Mouse (Mus musculus): ENCODE measurements around the gene Hip1r. TPM values are rescaled to one million over a fixed set of nuclear protein-coding genes. Genes with fewer than 3 reads are reported as not detected.

Gene Hip1r
- polyA plus RNA-seq, 1 experiment from 2014 or later = 28.4 TPM

DNA sequence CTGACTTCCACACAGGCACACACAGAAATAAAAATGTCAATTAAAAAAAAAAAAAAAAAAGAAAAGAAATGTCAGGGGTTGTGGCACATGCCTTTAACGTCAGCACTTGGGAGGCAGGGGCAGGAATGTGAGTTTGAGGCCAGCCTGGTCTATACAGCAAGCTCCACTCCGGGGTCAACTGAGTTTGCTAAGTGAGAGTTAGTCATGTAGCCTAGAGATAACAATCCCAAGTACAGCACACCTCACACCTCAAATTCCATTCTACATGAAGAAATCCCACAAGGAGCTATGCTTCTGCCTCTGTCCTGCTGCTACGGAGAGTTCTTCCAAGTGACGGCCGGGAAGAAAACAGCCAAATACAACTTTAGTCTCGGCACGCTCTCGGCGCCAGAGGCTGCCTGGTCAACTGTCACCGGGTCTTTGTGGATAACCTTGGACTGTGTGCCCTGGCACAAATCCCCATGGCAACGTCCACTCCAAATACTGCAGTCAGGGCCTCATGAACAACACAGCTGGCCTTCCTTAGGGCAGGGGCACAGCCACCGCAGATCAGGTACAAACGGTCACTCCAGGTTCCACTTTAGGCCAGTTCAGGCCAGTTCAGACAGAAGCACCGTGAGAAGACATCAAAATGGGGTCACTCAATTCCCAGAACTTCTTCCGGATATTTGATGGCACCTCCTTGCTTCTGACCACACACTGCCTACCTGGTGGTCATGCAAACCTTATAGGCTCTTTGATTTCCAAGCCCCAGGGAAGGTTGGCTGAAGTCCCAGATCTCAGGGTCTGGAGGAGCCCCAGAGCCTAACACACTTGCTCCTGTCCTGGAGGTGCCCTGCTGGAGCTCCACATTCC, 52.4 kb downstream of the Hip1r start:
- no peak for TF ChIP-seq CTCF (IDR thresholded peaks at IDR 0.05; ENCODE audit: low read depth)
- Histone ChIP-seq H3K9ac (ENCODE audit: low read depth, low read length) (peak overlapping the region; percentile 23; the same call in 1 of the 2 replicates), H3K36me3 (ENCODE audit: insufficient read depth, low read length) (no peaks in the 10 kb centered on the region), H3K4me1 (replicated peaks; ENCODE audit: insufficient read depth, low read length) (peaks cover 42% of the 10 kb centered on the region), H3K27ac (peak overlapping the region; percentile 62), H3K9me3 (replicated peaks; ENCODE audit: low read length) (no peaks in the 10 kb centered on the region), H3K27me3 (ENCODE audit: insufficient read depth, low read length) (no peaks in the 10 kb centered on the region), H3K4me2 (ENCODE audit: low read length) (no peak overlapping the region), H3K4me3 (replicated peaks; ENCODE audit: low read depth, low read length) (no peak overlapping the region)
- 61% methylated on average over 15 of the region's 15 CpGs for WGBS
- no peak for DNase-seq (ENCODE audit: low spot score)
- peak; percentile 85 for ATAC-seq (replicated peaks; ENCODE audit: low FRiP score, low read depth)

DNA sequence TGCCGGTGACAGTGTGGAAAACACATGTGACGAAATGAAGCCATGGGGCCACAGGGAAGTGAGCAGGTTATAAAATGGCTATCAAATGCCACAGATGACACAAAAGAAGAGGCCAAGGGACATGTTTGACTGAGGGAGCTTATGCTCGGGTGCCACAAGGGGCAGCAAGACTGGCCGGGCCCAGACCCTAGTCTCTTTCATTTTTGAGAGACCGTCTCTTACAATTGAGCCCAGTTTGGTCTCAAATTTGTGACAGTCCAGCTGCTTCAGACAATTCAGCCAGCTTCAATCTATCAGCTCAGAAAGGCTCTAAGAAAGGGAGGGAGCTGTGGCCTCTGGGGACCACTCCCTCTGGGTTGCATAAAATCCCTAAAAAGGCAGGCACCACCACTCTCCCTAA, 53.1 kb downstream of the Hip1r start:
- H3K27me3 ChIP-seq (ENCODE audit: insufficient read depth, low read length) = no peaks in the 10 kb centered on the region
- H3K36me3 ChIP-seq (ENCODE audit: insufficient read depth, low read length) = no peaks in the 10 kb centered on the region
- 83% methylated on average over 5 of the region's 5 CpGs for WGBS
- no peak for TF ChIP-seq CTCF (IDR thresholded peaks at IDR 0.05; ENCODE audit: low read depth)
- no peak for DNase-seq (ENCODE audit: low spot score)
- peaks cover 42% of the 10 kb centered on the region for H3K4me1 ChIP-seq (replicated peaks; ENCODE audit: insufficient read depth, low read length)
- no peaks in the 10 kb centered on the region for H3K9me3 ChIP-seq (replicated peaks; ENCODE audit: low read length)
- H3K27ac ChIP-seq = peak overlapping the region; percentile 62
- H3K9ac ChIP-seq (ENCODE audit: low read depth, low read length) = peak overlapping the region; percentile 23; the same call in 1 of the 2 replicates
- H3K4me2 ChIP-seq (ENCODE audit: low read length) = no peak overlapping the region
- H3K4me3 ChIP-seq (replicated peaks; ENCODE audit: low read depth, low read length) = no peak overlapping the region
- no peak for ATAC-seq (replicated peaks; ENCODE audit: low FRiP score, low read depth)

GRCm38 (mm10) chr5:124027702-124028470, 54.5 kb downstream of the Hip1r start:
- H3K27me3 ChIP-seq (ENCODE audit: insufficient read depth, low read length) = no peaks in the 10 kb centered on the region
- H3K27ac ChIP-seq = peak overlapping the region; percentile 62
- WGBS = 62% methylated on average over 19 of the region's 19 CpGs
- H3K9ac ChIP-seq (ENCODE audit: low read depth, low read length) = 0 out of 2 replicates have a peak overlapping the region, but pooled peaks have one; percentile 31
- no peaks in the 10 kb centered on the region for H3K36me3 ChIP-seq (ENCODE audit: insufficient read depth, low read length)
- H3K4me2 ChIP-seq (ENCODE audit: low read length) = peak overlapping the region; percentile 7; the same call in 1 of the 2 replicates
- H3K4me1 ChIP-seq (replicated peaks; ENCODE audit: insufficient read depth, low read length) = peaks cover 42% of the 10 kb centered on the region
- H3K4me3 ChIP-seq (replicated peaks; ENCODE audit: low read depth, low read length) = no peak overlapping the region
- no peak for TF ChIP-seq CTCF (IDR thresholded peaks at IDR 0.05; ENCODE audit: low read depth)
- no peaks in the 10 kb centered on the region for H3K9me3 ChIP-seq (replicated peaks; ENCODE audit: low read length)
- no peak for DNase-seq (ENCODE audit: low spot score)
- no peak for ATAC-seq (replicated peaks; ENCODE audit: low FRiP score, low read depth)

DNA sequence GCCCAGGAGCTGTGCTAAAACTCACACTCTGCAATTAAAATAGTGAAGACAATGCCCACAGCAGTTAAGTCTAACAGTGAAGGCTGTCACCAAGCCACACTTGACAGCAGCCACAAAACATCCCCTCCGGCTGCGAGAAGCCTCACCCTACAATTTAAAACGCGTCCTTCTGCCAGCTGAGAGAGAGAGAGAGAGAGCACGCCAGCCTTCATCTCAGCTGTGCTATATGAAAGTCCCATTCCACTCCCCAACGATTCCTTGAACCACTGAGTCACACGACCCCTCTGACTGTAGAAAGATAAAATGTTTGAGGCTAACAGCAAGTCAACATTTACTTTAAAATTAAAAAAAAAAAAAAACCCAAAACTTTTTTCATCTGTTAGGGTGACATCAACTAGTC, 55.3 kb downstream of the Hip1r start:
- DNase-seq (ENCODE audit: low spot score) (no peak), ATAC-seq (replicated peaks; ENCODE audit: low FRiP score, low read depth) (no peak)
- no peaks in the 10 kb centered on the region for H3K9me3 ChIP-seq (replicated peaks; ENCODE audit: low read length)
- peaks cover 42% of the 10 kb centered on the region for H3K4me1 ChIP-seq (replicated peaks; ENCODE audit: insufficient read depth, low read length)
- no peak overlapping the region for H3K4me3 ChIP-seq (replicated peaks; ENCODE audit: low read depth, low read length)
- H3K36me3 ChIP-seq (ENCODE audit: insufficient read depth, low read length) = no peaks in the 10 kb centered on the region
- H3K27me3 ChIP-seq (ENCODE audit: insufficient read depth, low read length) = no peaks in the 10 kb centered on the region
- H3K27ac ChIP-seq = no peak overlapping the region
- H3K4me2 ChIP-seq (ENCODE audit: low read length) = no peak overlapping the region
- H3K9ac ChIP-seq (ENCODE audit: low read depth, low read length) = no peak overlapping the region
- 64% methylated on average over 7 of the region's 7 CpGs for WGBS
- no peak for TF ChIP-seq CTCF (IDR thresholded peaks at IDR 0.05; ENCODE audit: low read depth)

DNA sequence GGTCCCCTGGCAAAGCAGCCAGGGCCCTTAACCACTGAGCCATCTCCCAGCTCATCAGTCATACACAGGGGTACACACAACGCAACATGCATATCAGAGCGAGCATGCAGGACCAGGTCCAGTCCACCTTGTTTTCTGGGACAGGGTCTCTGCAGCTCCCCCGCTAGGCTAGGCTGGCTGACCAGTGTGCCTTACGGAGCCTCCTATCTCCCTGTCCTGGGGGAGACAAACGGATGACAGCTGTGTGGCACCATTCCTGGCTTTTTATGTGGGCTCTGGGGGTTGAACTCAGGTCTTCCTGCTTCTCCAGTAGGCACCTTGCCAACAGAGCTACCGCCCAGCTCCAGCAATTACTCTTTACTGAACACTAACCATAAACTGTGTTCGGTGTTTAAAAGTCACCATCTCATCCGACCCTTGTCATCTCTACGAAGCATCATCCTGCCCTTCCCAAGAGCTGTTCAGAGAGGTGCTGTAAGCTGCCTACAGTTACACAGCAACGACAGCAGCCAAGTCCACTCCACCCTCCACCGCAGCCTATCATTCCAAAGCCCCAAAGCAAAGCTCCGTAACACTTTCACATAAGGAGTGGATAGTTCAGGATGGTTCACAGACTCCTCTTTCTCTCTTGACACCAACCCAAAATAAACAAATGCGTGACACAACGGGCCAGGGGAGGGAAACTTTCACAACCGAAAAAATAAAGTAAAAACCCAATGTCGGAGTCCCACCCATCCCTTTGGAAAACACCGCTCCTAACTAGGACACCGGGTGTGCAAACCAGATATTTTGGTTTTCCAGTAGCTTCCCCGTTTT, 56.0 kb downstream of the Hip1r start:
- Histone ChIP-seq H3K4me1 (replicated peaks; ENCODE audit: insufficient read depth, low read length) (peaks cover 42% of the 10 kb centered on the region), H3K36me3 (ENCODE audit: insufficient read depth, low read length) (no peaks in the 10 kb centered on the region), H3K4me3 (replicated peaks; ENCODE audit: low read depth, low read length) (no peak overlapping the region), H3K4me2 (ENCODE audit: low read length) (peak overlapping the region; percentile 10; the same call in 1 of the 2 replicates), H3K9ac (ENCODE audit: low read depth, low read length) (no peak overlapping the region), H3K27me3 (ENCODE audit: insufficient read depth, low read length) (no peaks in the 10 kb centered on the region), H3K9me3 (replicated peaks; ENCODE audit: low read length) (no peaks in the 10 kb centered on the region), H3K27ac (no peak overlapping the region)
- TF ChIP-seq CTCF (IDR thresholded peaks at IDR 0.05; ENCODE audit: low read depth) = no peak
- 62% methylated on average over 19 of the region's 19 CpGs for WGBS
- ATAC-seq (replicated peaks; ENCODE audit: low FRiP score, low read depth) (no peak), DNase-seq (ENCODE audit: low spot score) (no peak)

Measured in kidney, postnatal 0 days (tissue).